Mouse (Mus musculus) heart, postnatal 10 days (tissue): Measurements from ENCODE around the gene Rgl1. TPM values are rescaled to one million over a fixed set of nuclear protein-coding genes. Genes with fewer than 3 reads are reported as not detected.

ENCODE experiments used
- DNase-seq, 2 experiments: peaks; one replicate each; pipeline ENCODE4 v3.0.0; 2021
- intact Hi-C: fragments of 180-260 bp; cut with DNase I; formaldehyde crosslinking; loops from one replicate; pipeline ENCODE4 v1.15.1; 2025
- total RNA-seq, 2 experiments: library from RNA; stranded (reverse); gene quantifications; 2 replicates each; pipeline ENCODE4 v1.2.3; 2021

Rgl1 gene
- total RNA-seq, 2 experiments from 2014 or later, result 59.3 to 72.0 TPM

DNA sequence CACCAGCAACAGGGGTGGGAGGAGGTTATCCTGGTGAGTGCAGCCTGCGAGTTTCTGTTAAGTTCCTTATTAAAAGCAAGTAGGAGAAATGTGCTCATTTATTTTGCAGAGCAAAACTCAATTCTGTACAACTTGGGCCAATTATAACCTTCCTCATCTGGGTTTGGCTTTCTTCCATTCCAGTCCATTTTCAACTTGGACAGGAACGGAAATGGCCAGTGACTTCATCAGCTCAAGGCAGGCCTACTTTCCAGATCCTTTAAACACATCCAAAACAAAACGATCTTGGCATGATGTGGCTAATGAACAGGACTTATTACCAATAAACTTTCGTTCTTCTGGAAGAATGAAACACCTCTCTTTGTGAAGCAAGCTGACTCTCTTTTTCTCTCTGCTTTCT, 290.0 kb downstream of the Rgl1 start:
- intact Hi-C loops, result no loop called here
- DNase-seq, result no peak

DNA sequence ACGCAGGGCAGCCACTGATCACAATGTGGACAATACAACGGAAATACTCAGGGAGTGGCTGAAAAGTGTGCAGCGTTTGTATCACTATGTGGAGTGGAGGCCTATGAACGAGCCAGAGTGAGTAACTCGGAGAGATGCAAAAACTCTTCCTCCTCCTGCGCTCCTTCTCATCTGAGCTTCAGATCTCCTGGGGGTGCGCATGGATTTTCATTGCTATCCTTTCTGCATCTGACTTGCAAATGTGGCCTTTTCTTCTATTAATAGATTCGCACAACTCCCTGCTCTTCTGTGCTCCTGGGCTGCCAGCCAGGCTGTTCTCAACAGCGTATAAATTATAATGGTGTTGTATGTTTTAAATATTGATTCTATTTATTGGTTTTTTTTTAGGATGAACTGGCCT, 297.7 kb downstream of the Rgl1 start:
- intact Hi-C loops, result no loop called here
- no peak for DNase-seq

Other genes with a start within 250 kb of the Rgl1 start
- not detected for gene Apobec4, start 15.8 kb downstream of the Rgl1 start, total RNA-seq
- 10 to 100 TPM; 81.2 to 86.1 TPM for gene Arpc5, start 191 bp upstream of the Rgl1 start, total RNA-seq
- 1 to 10 TPM; 2.8 to 2.9 TPM for gene Ncf2, start 33.8 kb upstream of the Rgl1 start, total RNA-seq
- gene Smg7, start 136.3 kb upstream of the Rgl1 start, total RNA-seq, result 10 to 100 TPM; 47.5 to 49.8 TPM
- gene Nmnat2, start 188.6 kb upstream of the Rgl1 start, total RNA-seq, result 1 to 10 TPM; 1.0 to 1.2 TPM